Mouse (Mus musculus): Measurements from ENCODE around the gene Uba52. TPM values are rescaled to one million over a fixed set of nuclear protein-coding genes. Genes with fewer than 3 reads are reported as not detected.

The Uba52 gene
- polyA plus RNA-seq, 1 experiment from 2014 or later: 751 TPM

DNA sequence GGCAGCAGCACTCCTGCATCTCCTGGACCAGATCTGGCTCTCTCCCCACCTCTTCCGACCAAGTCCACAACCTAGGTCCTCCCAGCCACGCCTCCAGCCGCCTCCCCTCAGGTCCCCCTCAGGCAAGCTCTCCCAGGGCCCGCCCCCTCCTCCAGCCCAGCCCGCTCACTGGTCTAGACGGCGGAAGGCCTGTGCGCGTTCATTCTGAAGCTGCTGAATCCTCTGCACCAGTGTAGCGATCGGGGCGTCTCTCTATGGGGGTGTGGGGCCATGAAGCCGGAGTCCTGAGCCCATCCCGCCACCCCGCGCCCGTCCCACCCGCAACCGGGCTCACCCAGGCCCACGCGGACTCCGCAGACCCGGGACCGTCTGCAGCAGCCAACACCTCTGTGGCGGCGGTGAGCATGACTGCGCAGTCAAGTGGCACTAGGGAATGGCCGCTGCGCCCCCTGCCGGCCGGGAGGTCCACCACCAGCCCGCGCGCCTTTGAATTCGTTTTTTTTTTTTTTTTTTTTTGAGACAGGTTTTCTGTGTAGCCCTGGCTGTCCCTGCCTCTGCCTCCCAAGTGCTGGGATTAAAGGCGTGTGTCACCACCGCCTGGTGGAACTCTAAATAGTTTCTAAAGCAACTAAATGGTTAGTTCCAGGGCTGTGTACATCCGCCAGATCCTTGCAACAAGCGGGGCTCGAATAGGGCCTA, 4.1 kb downstream of the Uba52 start, which contains the start of gene Rex1bd:
Gene Rex1bd, minus strand, starts transcription at position 425 of the 699 bp plus-strand sequence.
- Histone ChIP-seq H3K4me1 (peaks cover 54% of the 10 kb centered on the region), H3K4me3 (peak within 1 kb of the TSS; percentile 91), H3K9me3 (no peaks in the 10 kb centered on the region), H3K27ac (peak within 1 kb of the TSS; percentile 98), H3K36me3 (peaks cover 35% of the 10 kb centered on the region), H3K27me3 (ENCODE audit: insufficient read depth, poor library complexity, severe bottlenecking) (peaks cover 34% of the 10 kb centered on the region)
- DNase-seq (ENCODE audit: low spot score): peak; percentile 99
- WGBS: 3% methylated on average over 40 of the region's 40 CpGs

DNA sequence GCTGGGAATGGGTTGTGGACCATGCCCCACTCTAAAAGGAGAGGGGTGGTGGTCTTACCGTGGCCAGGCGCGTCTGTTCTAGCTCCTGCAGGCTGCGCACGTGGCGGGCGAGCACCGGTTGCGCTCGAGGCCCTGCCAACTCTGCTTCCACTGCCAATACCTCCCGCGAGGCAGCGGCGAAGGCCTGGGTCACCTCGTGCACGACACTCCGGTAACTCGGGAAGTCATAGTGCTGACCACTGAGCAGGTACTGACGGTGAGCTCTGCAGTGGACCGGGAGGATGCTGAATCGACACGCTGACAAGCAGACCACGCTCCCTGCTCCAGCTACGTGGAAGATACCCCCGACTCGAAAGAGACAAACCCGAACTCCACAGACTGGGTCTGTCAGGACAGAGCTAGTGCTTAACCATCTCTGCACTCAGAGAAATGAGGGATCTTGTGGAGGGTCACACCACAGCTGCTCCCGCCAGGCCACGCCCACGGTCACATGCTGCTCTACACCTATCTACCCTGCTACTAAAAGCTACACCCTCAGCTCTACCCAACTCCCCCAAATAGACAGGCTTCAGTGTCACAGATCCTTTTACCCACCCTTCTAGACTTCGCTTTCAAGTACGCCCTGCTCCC, 4.8 kb downstream of the Uba52 start:
- peak overlapping the region; percentile 91 for H3K4me3 ChIP-seq
- no peaks in the 10 kb centered on the region for H3K9me3 ChIP-seq
- no peak for DNase-seq (ENCODE audit: low spot score)
- peaks cover 35% of the 10 kb centered on the region for H3K36me3 ChIP-seq
- H3K27ac ChIP-seq: peak overlapping the region; percentile 98
- 35% methylated on average over 32 of the region's 32 CpGs for WGBS
- H3K27me3 ChIP-seq (ENCODE audit: insufficient read depth, poor library complexity, severe bottlenecking): peaks cover 41% of the 10 kb centered on the region
- H3K4me1 ChIP-seq: peaks cover 57% of the 10 kb centered on the region

DNA sequence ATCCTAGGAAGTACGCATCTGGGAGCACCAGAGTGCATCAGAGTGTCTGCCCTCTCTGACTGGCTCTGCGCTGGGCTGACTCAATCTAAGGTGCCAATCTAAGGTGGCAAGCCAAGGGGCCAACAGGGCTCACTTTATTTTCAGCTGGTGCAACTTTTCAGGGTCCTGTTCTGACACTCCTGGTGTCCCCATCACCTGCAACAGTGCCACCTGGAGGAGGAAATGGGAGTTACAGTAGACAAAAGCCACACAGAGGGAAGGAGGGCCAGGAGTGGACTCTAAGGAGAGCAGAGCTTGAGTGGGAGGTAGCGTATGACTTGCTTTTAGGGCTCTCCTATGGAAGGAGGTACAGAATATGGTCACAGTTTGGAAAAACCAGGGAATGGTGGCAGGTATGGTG, 5.8 kb downstream of the Uba52 start:
- Histone ChIP-seq H3K4me1 (peaks cover 64% of the 10 kb centered on the region), H3K9me3 (no peaks in the 10 kb centered on the region), H3K27ac (no peak overlapping the region), H3K4me3 (no peak overlapping the region), H3K36me3 (peaks cover 35% of the 10 kb centered on the region), H3K27me3 (ENCODE audit: insufficient read depth, poor library complexity, severe bottlenecking) (peaks cover 50% of the 10 kb centered on the region)
- DNase-seq (ENCODE audit: low spot score): peak; percentile 90
- WGBS: 77% methylated on average over 3 of the region's 3 CpGs

DNA sequence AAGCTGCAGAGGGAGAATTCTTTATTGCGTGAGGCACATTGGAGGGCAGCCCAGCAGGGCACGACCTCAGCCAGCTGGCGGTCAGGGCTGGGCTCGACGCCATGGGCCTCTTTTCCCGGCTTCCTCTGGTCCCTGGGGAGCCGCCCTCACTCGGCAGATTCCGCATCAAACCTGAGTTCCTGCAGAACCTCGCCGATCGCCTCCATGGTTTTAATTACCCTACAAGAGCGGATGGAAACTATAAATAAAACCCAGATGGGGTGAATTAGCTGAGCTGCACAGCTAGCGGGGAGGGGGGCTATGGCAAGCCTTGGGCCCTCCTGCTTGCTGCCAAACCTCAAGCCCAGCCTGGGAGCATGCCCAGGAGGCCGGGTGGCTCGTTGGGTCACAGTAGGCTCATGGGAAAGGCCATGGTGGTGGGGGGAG, 6.3 kb downstream of the Uba52 start:
- H3K4me1 ChIP-seq: peaks cover 63% of the 10 kb centered on the region
- H3K4me3 ChIP-seq: 0 out of 2 replicates have a peak overlapping the region, but pooled peaks have one; percentile 1
- WGBS: 69% methylated on average over 16 of the region's 16 CpGs
- H3K27ac ChIP-seq: no peak overlapping the region
- H3K36me3 ChIP-seq: peaks cover 34% of the 10 kb centered on the region
- peaks cover 56% of the 10 kb centered on the region for H3K27me3 ChIP-seq (ENCODE audit: insufficient read depth, poor library complexity, severe bottlenecking)
- no peak for DNase-seq (ENCODE audit: low spot score)
- H3K9me3 ChIP-seq: no peaks in the 10 kb centered on the region

DNA sequence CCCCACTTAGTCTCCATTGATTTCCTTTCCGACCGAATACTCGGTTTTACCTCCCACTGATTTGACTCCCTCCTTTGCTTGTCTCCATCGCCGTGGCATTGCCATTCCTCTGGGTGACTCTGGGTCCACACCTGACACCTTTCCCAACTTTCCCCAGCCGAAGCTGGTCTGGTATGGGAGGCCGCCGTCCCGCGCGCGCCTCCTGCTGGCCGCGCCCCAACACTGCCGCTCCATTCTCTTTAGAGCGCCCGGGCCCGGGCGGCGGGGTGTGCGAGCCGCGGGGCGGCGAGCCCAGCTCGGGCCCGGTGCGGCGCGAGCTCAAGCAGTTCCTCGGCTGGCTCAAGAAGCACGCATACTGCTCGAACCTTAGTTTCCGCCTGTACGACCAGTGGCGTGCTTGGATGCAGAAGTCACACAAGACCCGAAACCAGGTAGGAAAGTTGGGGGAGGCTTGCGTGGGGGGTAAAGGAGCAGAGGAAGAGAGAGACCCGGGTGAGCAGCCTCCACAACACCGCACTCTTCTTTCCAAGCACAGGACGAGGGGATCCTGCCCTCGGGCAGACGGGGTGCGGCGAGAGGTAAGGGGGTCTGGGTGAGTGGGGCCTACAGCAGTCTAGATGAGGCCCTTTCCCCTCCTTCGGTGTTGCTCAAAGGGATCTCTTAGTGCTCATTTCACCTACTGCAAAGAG, 7.4 kb downstream of the Uba52 start:
- H3K4me3 ChIP-seq: peak overlapping the region; percentile 36
- 12% methylated on average over 46 of the region's 46 CpGs for WGBS
- H3K36me3 ChIP-seq: peaks cover 24% of the 10 kb centered on the region

DNA sequence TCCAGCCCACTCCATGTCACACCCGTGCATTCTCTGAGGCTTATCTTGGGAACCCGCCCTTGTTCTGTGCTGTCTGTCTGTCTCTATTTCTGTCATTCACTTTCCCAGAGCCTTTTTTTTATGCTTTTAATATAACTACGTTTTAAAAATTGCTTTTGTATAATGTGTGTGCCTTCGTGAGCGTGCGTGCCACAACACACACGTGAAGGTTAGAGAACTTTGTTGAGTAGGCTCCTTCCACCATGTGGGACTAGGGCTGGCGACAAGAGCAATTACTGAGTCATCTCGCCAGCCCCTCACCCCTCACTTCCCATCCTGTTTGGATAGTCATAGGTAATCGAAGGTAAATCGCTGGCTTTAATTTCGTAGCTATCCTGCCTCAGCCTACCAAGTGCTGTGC, 8.1 kb downstream of the Uba52 start:
- H3K4me1 ChIP-seq: peaks cover 53% of the 10 kb centered on the region
- H3K27me3 ChIP-seq (ENCODE audit: insufficient read depth, poor library complexity, severe bottlenecking): peaks cover 73% of the 10 kb centered on the region
- H3K9me3 ChIP-seq: no peaks in the 10 kb centered on the region
- WGBS: 28% methylated on average over 12 of the region's 12 CpGs
- DNase-seq (ENCODE audit: low spot score): no peak
- peaks cover 18% of the 10 kb centered on the region for H3K36me3 ChIP-seq
- peak overlapping the region; percentile 39 for H3K4me3 ChIP-seq
- 0 out of 2 replicates have a peak overlapping the region, but pooled peaks have one; percentile 13 for H3K27ac ChIP-seq

More for the DNA sequence above, 7.4 kb downstream of the Uba52 start:
- Histone ChIP-seq H3K4me1 (peaks cover 53% of the 10 kb centered on the region), H3K9me3 (no peaks in the 10 kb centered on the region), H3K27ac (no peak overlapping the region), H3K27me3 (ENCODE audit: insufficient read depth, poor library complexity, severe bottlenecking) (peaks cover 67% of the 10 kb centered on the region)
- DNase-seq (ENCODE audit: low spot score): peak; percentile 88

DNA sequence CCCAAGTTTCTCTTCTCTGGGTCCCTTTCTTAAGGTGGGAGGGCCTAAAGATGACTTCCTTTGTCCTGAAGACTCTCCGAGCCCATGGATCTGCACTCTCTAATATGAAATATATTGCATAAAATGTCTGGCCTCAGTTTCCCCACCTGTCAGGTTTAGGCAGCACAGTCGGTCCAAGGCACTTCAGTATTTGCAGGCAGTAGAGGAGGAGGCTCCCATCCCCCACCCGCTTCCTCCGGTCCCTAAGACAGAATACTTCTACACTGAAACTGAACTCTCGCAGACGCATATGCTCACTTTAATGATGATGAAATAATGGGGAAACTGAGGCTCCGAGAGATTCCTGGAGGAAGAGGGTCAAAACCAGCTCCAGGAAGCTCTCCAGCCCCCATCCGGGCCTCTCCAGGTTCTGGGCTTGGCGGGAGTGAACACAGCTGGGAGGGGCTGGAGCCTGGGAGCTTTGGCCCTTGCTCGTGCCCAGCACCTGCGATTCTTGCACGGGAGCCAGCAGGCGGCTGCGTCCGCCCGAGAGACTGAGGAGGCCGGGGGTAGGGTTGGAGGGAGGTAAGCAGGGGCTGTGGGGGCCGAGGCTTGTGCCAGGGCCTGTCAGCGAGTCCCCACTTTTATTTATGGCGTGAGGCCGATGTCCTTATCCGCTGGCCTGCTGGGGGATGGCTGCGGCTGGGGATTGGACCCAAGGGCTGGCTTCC, 8.6 kb downstream of the Uba52 start:
- Histone ChIP-seq H3K4me1 (peaks cover 51% of the 10 kb centered on the region), H3K4me3 (peak overlapping the region; percentile 39), H3K9me3 (no peaks in the 10 kb centered on the region), H3K27me3 (ENCODE audit: insufficient read depth, poor library complexity, severe bottlenecking) (peaks cover 79% of the 10 kb centered on the region), H3K36me3 (peaks cover 13% of the 10 kb centered on the region), H3K27ac (peak overlapping the region; percentile 13; the same call in 1 of the 2 replicates)
- WGBS: 14% methylated on average over 23 of the region's 23 CpGs
- no peak for DNase-seq (ENCODE audit: low spot score)

DNA sequence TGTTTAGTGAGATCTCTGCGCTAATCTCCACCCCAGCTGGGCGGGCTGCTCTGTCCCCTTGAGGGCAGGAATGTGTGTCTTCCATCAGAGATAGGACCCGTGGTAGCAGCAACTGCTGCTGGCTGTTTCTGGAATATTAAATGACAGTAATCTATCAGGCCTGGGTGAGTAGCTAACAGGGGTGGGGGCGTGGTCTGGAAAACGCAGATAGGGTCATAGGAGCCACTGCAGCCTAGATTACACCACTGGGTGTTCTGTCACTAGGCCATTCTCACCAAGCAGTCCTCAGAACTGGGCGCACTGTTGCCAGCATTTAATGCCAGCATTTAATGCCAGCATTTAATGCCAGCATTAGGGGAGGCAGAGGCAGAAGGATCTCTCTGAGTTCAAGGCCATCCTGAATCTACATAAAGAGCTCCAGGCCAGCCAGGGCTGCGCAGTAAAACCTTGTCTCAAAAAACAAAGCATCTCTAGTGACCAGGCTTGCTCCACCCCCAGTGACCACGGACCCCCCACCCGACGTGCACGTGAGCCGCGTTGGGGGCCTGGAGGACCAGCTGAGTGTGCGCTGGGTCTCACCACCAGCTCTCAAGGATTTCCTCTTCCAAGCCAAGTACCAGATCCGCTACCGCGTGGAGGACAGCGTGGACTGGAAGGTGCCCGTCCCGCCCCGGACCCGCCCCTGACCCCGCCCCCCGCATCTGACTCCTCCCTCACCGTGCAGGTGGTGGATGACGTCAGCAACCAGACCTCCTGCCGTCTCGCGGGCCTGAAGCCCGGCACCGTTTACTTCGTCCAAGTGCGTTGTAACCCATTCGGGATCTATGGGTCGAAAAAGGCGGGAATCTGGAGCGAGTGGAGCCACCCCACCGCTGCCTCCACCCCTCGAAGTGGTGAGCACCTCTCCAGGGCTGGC, 10.0 kb downstream of the Uba52 start:
- no peak for DNase-seq (ENCODE audit: low spot score)
- Histone ChIP-seq H3K9me3 (no peaks in the 10 kb centered on the region), H3K36me3 (peaks cover 13% of the 10 kb centered on the region), H3K4me3 (peak overlapping the region; percentile 29), H3K27ac (no peak overlapping the region), H3K4me1 (peaks cover 46% of the 10 kb centered on the region), H3K27me3 (ENCODE audit: insufficient read depth, poor library complexity, severe bottlenecking) (peaks cover 92% of the 10 kb centered on the region)
- WGBS: 6% methylated on average over 39 of the region's 39 CpGs

DNA sequence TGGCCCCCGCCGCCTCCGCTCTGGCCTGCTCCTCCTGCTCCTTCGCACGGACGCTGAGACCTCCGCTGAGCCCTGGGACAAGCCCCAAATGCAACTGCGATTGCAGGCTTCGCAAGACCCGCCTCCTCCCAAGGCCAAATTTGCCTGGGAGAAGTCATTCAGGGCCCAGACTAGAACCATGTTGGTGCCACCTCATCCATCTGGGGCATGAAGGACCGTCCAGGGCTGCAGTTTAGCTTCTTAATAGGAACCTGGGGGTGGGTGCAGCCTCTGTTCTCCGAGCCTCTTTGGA, 14.9 kb downstream of the Uba52 start:
- no peaks in the 10 kb centered on the region for H3K9me3 ChIP-seq
- H3K4me1 ChIP-seq: peaks cover 52% of the 10 kb centered on the region
- no peaks in the 10 kb centered on the region for H3K36me3 ChIP-seq
- H3K27ac ChIP-seq: peak overlapping the region; percentile 42; the same call in 1 of the 2 replicates
- H3K4me3 ChIP-seq: peak overlapping the region; percentile 60
- WGBS: 5% methylated on average over 12 of the region's 12 CpGs
- H3K27me3 ChIP-seq (ENCODE audit: insufficient read depth, poor library complexity, severe bottlenecking): peaks cover 100% of the 10 kb centered on the region
- DNase-seq (ENCODE audit: low spot score): no peak

DNA sequence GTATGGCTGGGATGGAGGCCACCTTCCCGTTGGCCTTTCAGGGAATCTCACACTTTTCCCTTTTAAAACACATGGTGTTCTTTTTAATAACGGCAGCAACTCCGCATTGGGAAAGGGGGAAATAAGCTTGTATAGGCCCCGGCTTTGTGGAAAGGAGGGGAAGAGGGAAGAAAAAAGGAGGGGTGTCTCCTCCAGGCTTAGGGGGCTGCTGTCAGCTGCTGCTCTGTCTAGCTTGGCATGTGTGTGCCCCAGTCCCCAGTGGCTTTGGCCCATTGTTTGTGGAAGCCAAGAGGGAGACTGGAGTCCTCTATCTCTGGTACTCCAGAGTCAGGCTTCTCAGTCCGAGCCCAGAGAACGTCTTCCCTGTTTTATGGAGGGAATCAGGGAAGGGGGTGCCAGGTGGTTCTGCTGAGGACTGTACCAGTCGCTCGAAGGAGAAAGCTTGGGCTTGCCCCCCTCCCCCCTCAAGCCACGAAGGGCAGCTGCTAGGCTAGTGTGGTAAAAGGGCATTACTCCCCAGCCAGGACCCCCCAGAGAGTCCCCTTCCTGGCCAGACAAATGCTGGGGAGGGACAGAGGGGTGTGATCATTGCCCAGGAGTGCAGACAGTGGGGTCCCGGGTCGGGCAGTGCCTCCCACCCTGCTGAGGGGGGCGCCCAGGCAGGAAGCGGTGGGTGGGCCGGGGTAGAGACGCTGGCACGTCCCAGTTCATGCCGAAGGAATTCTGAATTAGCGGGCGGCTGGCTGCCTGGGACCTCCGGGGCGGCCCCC, 15.4 kb downstream of the Uba52 start:
- H3K27ac ChIP-seq: peak overlapping the region; percentile 42; the same call in 1 of the 2 replicates
- no peaks in the 10 kb centered on the region for H3K9me3 ChIP-seq
- H3K4me3 ChIP-seq: peak overlapping the region; percentile 60
- no peaks in the 10 kb centered on the region for H3K36me3 ChIP-seq
- no peak for DNase-seq (ENCODE audit: low spot score)
- peaks cover 50% of the 10 kb centered on the region for H3K4me1 ChIP-seq
- WGBS: 1% methylated on average over 21 of the region's 21 CpGs
- peaks cover 100% of the 10 kb centered on the region for H3K27me3 ChIP-seq (ENCODE audit: insufficient read depth, poor library complexity, severe bottlenecking)

DNA sequence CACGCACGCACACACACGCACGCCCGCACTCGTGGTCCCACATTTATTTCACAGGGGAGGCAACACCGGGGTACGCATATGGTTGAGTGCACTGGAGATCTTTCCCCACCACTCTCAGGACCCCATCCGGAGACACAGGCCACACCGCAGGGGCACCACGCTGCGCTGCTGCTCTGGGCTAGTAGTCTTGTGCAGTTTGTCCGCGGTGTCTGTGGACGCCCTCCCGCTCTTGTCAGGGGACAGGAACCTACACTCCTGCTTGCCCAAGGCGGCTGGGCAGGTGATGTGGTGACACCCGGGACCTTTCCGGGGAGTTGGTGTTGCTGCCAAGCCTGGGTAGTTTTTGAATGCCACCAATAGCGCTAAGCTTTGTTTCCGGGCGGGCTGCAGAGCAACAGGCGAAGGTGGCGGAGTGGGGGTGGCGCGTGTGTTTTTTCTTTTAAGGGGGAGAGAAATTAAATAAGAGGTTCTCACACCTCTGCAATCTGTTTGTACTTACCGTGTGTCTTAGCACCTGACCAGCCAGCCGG, 16.1 kb downstream of the Uba52 start:
- H3K27me3 ChIP-seq (ENCODE audit: insufficient read depth, poor library complexity, severe bottlenecking): peaks cover 100% of the 10 kb centered on the region
- H3K9me3 ChIP-seq: no peaks in the 10 kb centered on the region
- H3K4me3 ChIP-seq: peak overlapping the region; percentile 60
- no peaks in the 10 kb centered on the region for H3K36me3 ChIP-seq
- 3% methylated on average over 28 of the region's 28 CpGs for WGBS
- peaks cover 57% of the 10 kb centered on the region for H3K4me1 ChIP-seq
- 0 out of 2 replicates have a peak overlapping the region, but pooled peaks have one; percentile 4 for H3K27ac ChIP-seq
- no peak for DNase-seq (ENCODE audit: low spot score)

Measured in heart, embryonic 10.5 days (tissue).